Mouse (Mus musculus) spleen, adult 2 months (tissue): ENCODE measurements around the gene Polr3e.

ENCODE experiments used
- CTCF ChIP-seq: fragments of 200-500 bp; IDR thresholded peaks from 2 replicates; pipeline ENCODE4 v1.5.1; 2011; ENCODE audit warnings: mild to moderate bottlenecking, inconsistent platforms; ENCODE audit not compliant: insufficient read depth, insufficient read length, insufficient replicate concordance; ENCODE audit errors: extremely low read depth
- POLR2A ChIP-seq: fragments of 200-500 bp; IDR thresholded peaks from 2 replicates; pipeline ENCODE4 v1.6.1; 2011; ENCODE audit warnings: low read depth, low read length, inconsistent platforms

- no peak for TF ChIP-seq POLR2A
- TF ChIP-seq CTCF, result no peak
Observed at GRCm38 (mm10) chr7:120873083-120873482, 44.5 kb upstream of the Polr3e start.
